20 mouse cellular contexts compared by ENCODE assay signal in genomic region chr5:140614837-140615236, GRCm38 (mm10). TPM values are rescaled to one million over a fixed set of nuclear protein-coding genes. Genes with fewer than 3 reads are reported as not detected.
DNase-seq lines count a peak whose midpoint lies in the region; ATAC-seq and TF ChIP-seq lines count a peak whose summit lies in the region.
"Had no signal": no experiment of that assay in that cellular context is flagged by ENCODE, and none has a peak within 500 bp of the region (broad histone marks: within the 10 kb centered on the region; RNA-seq: fewer than 3 reads in every experiment).

No protein-coding gene starts in this region.

- no peak for TF ChIP-seq CTCF in forebrain, postnatal 0 days (IDR thresholded peaks at IDR 0.05; ENCODE audit: low read depth)
- no peak for TF ChIP-seq CTCF in stomach, postnatal 0 days (IDR thresholded peaks at IDR 0.05; ENCODE audit: low read depth)
- TF ChIP-seq CTCF in gastrocnemius, adult 2 months (IDR thresholded peaks at IDR 0.05) = no peak

- DNase-seq in forebrain, embryonic 10.5 days (ENCODE audit: extremely low spot score, low spot score) = no peak
- DNase-seq in forebrain, postnatal 0 days = no peak
- peak; percentile 40 to 51 for DNase-seq in spleen, postnatal 36 days (ENCODE audit: low spot score in 2 of 2)
- no peak for DNase-seq in spleen, postnatal 14 days (ENCODE audit: low spot score in 2 of 2)
- DNase-seq in stomach, postnatal 0 days (ENCODE audit: low spot score) = no peak
- DNase-seq in gastrocnemius, adult 2 months = no peak
- DNase-seq: cerebellum, adult 2 months; kidney, adult 11 months; thymus, postnatal 14 days had no signal

- H3K4me2 ChIP-seq in forebrain, postnatal 0 days (ENCODE audit: low read depth) = no peak overlapping the region
- peak overlapping the region; percentile 57 for H3K4me2 ChIP-seq in liver, embryonic 16.5 days (ENCODE audit: low read depth, low read length)
- H3K4me2 ChIP-seq in stomach, postnatal 0 days (replicated peaks; ENCODE audit: low read depth) = no peak overlapping the region
- H3K4me2 ChIP-seq: limb, embryonic 12.5 days had no signal

- no peaks in the 10 kb centered on the region for H3K9me3 ChIP-seq in forebrain, embryonic 10.5 days
- H3K9me3 ChIP-seq in forebrain, postnatal 0 days (ENCODE audit: low read length) = no peaks in the 10 kb centered on the region
- no peaks in the 10 kb centered on the region for H3K9me3 ChIP-seq in liver, embryonic 16.5 days (replicated peaks; ENCODE audit: control insufficient read depth, low read length)
- H3K9me3 ChIP-seq in stomach, postnatal 0 days (ENCODE audit: control insufficient read depth, low read length) = no peaks in the 10 kb centered on the region
- H3K9me3 ChIP-seq: limb, embryonic 12.5 days had no signal

- H3K4me3 ChIP-seq in forebrain, embryonic 10.5 days = no peak overlapping the region
- H3K4me3 ChIP-seq in forebrain, postnatal 0 days (ENCODE audit: low read depth, low read length) = no peak overlapping the region
- no peak overlapping the region for H3K4me3 ChIP-seq in liver, embryonic 16.5 days (ENCODE audit: low read depth, low read length)
- no peak overlapping the region for H3K4me3 ChIP-seq in stomach, postnatal 0 days (ENCODE audit: low read depth, low read length)
- no peak overlapping the region for H3K4me3 ChIP-seq in gastrocnemius, adult 2 months
- H3K4me3 ChIP-seq: limb, embryonic 12.5 days had no signal

- TF ChIP-seq EP300 in stomach, postnatal 0 days (optimal IDR thresholded peaks at IDR 0.05) = no peak

- no peak overlapping the region for H3K9ac ChIP-seq in forebrain, postnatal 0 days
- H3K9ac ChIP-seq in liver, embryonic 16.5 days (ENCODE audit: low read depth, low read length) = peak overlapping the region; percentile 15
- H3K9ac ChIP-seq in stomach, postnatal 0 days (ENCODE audit: low read length) = no peak overlapping the region
- H3K9ac ChIP-seq: limb, embryonic 12.5 days had no signal

- H3K36me3 ChIP-seq in forebrain, embryonic 10.5 days (replicated peaks) = peaks cover 64% of the 10 kb centered on the region
- no peaks in the 10 kb centered on the region for H3K36me3 ChIP-seq in forebrain, postnatal 0 days (ENCODE audit: insufficient read depth)
- peaks cover 19% of the 10 kb centered on the region for H3K36me3 ChIP-seq in liver, embryonic 16.5 days (ENCODE audit: control insufficient read depth, insufficient read depth)
- H3K36me3 ChIP-seq in stomach, postnatal 0 days (ENCODE audit: control insufficient read depth, insufficient read depth, low read length) = 0 out of 2 replicates have a peak, but pooled peaks cover 3% of the 10 kb centered on the region

- H3K27ac ChIP-seq in forebrain, embryonic 10.5 days = peak overlapping the region; percentile 40; the same call in 1 of the 2 replicates
- no peak overlapping the region for H3K27ac ChIP-seq in forebrain, postnatal 0 days (ENCODE audit: low read depth, low read length)
- H3K27ac ChIP-seq in liver, embryonic 16.5 days (ENCODE audit: low read length) = peak overlapping the region; percentile 68
- no peak overlapping the region for H3K27ac ChIP-seq in stomach, postnatal 0 days (replicated peaks)
- H3K27ac ChIP-seq in gastrocnemius, adult 2 months = no peak overlapping the region
- H3K27ac ChIP-seq: limb, embryonic 12.5 days had no signal

- no peak for ATAC-seq in forebrain, postnatal 0 days
- peak; percentile 78 for ATAC-seq in liver, embryonic 16.5 days (ENCODE audit: low read depth)
- ATAC-seq in inflammation-experienced regulatory T-cells, adult 6 months = no peak
- ATAC-seq in stomach, postnatal 0 days (ENCODE audit: low FRiP score, low TSS enrichment) = no peak
- ATAC-seq: lung, postnatal 0 days; Patski had no signal

- intact Hi-C loops in gastrocnemius, adult 2 months (cut with DNase I) = no loop called here

- 87% methylated on average over 4 of the region's 4 CpGs for WGBS in forebrain, embryonic 10.5 days
- WGBS in forebrain, postnatal 0 days = 72% methylated on average over 4 of the region's 4 CpGs
- 22% methylated on average over 4 of the region's 4 CpGs for WGBS in liver, embryonic 16.5 days (ENCODE audit: insufficient replicate concordance)
- 75% methylated on average over 4 of the region's 4 CpGs for WGBS in stomach, postnatal 0 days

- H3K4me1 ChIP-seq in forebrain, embryonic 10.5 days = peaks cover 69% of the 10 kb centered on the region
- H3K4me1 ChIP-seq in forebrain, postnatal 0 days (ENCODE audit: insufficient read depth) = peaks cover 10% of the 10 kb centered on the region; the same call in 1 of the 2 replicates
- H3K4me1 ChIP-seq in liver, embryonic 16.5 days (ENCODE audit: control insufficient read depth, low read depth, low read length) = peaks cover 68% of the 10 kb centered on the region
- H3K4me1 ChIP-seq in stomach, postnatal 0 days (replicated peaks; ENCODE audit: control insufficient read depth, insufficient read depth) = peaks cover 11% of the 10 kb centered on the region; the same call in 1 of the 2 replicates

- H3K27me3 ChIP-seq in forebrain, embryonic 10.5 days (ENCODE audit: poor library complexity, severe bottlenecking) = peaks cover 28% of the 10 kb centered on the region
- H3K27me3 ChIP-seq in forebrain, postnatal 0 days (ENCODE audit: insufficient read depth, low read length) = 0 out of 2 replicates have a peak, but pooled peaks cover 2% of the 10 kb centered on the region
- H3K27me3 ChIP-seq in liver, embryonic 16.5 days (ENCODE audit: control insufficient read depth, insufficient read depth, low read depth, low read length) = peaks cover 4% of the 10 kb centered on the region; the same call in 1 of the 2 replicates
- H3K27me3 ChIP-seq in stomach, postnatal 0 days (ENCODE audit: control insufficient read depth, insufficient read depth, low read length) = no peaks in the 10 kb centered on the region
- H3K27me3 ChIP-seq: Patski had no signal

RNA-seq across cellular contexts. Expression of gene Lfng, which starts 7.7 kb away (rescaled TPM):
- 33.1 and 33.3 TPM in 2 replicates for polyA plus RNA-seq in forebrain, embryonic 10.5 days (2016; fragmentation: Nextera tagmentation; extraction: Ambion mirVana)
- 39.4 and 53.7 TPM in 2 replicates for total RNA-seq in forebrain, postnatal 0 days (2014; rRNA removed)
- polyA plus RNA-seq in forebrain, postnatal 0 days (2015; fragmentation: Nextera tagmentation; extraction: Ambion mirVana) = 19.2 and 23.0 TPM in 2 replicates
- 8.3 and 9.7 TPM in 2 replicates for polyA plus RNA-seq in liver, embryonic 16.5 days (2015; fragmentation: Nextera tagmentation; extraction: Ambion mirVana)
- polyA plus RNA-seq in inflammation-experienced regulatory T-cells, adult 6 months (2017; shearing (Covaris generic)) = 10 to 100 TPM; 16.8 to 44.8 (median 23.1) TPM
- 11.1 and 11.4 TPM in 2 replicates for polyA plus RNA-seq in stomach, postnatal 0 days (2015; fragmentation: Nextera tagmentation; extraction: Ambion mirVana)
- total RNA-seq in gastrocnemius, adult 2 months (2021) = 1 to 10 TPM; 3.2 to 6.1 TPM
- total RNA-seq: CH12.LX had no signal

RNA-seq across cellular contexts. Expression of gene Ttyh3, which starts 34.0 kb away (rescaled TPM):
- 31.6 and 35.7 TPM in 2 replicates for polyA plus RNA-seq in forebrain, embryonic 10.5 days (2016; fragmentation: Nextera tagmentation; extraction: Ambion mirVana)
- 114 and 163 TPM in 2 replicates for total RNA-seq in forebrain, postnatal 0 days (2014; rRNA removed)
- 65.0 and 67.9 TPM in 2 replicates for polyA plus RNA-seq in forebrain, postnatal 0 days (2015; fragmentation: Nextera tagmentation; extraction: Ambion mirVana)
- 4.5 and 5.6 TPM in 2 replicates for polyA plus RNA-seq in liver, embryonic 16.5 days (2015; fragmentation: Nextera tagmentation; extraction: Ambion mirVana)
- polyA plus RNA-seq in inflammation-experienced regulatory T-cells, adult 6 months (2017; shearing (Covaris generic)) = 1 to 10 TPM; 2.8 to 4.2 (median 3.7) TPM
- 8.5 and 9.6 TPM in 2 replicates for polyA plus RNA-seq in stomach, postnatal 0 days (2015; fragmentation: Nextera tagmentation; extraction: Ambion mirVana)
- 1 to 10 TPM; 4.0 to 4.4 TPM for total RNA-seq in gastrocnemius, adult 2 months (2021)

RNA-seq across cellular contexts. Expression of gene Grifin, which starts 50.0 kb away (rescaled TPM):
- not detected in 2 replicates for polyA plus RNA-seq in forebrain, embryonic 10.5 days (2016; fragmentation: Nextera tagmentation; extraction: Ambion mirVana)
- not detected in 2 replicates for total RNA-seq in forebrain, postnatal 0 days (2014; rRNA removed)
- 0.36 TPM in 1 of 2 replicates, not detected in the other for polyA plus RNA-seq in forebrain, postnatal 0 days (2015; fragmentation: Nextera tagmentation; extraction: Ambion mirVana)
- polyA plus RNA-seq in liver, embryonic 16.5 days (2015; fragmentation: Nextera tagmentation; extraction: Ambion mirVana) = 0.59 and 1.2 TPM in 2 replicates
- polyA plus RNA-seq in inflammation-experienced regulatory T-cells, adult 6 months (2017; shearing (Covaris generic)) = 1 to 10 TPM; 1.2 to 5.5 (median 1.9) TPM
- 0.17 TPM in 2 replicates for polyA plus RNA-seq in stomach, postnatal 0 days (2015; fragmentation: Nextera tagmentation; extraction: Ambion mirVana)
- total RNA-seq in gastrocnemius, adult 2 months (2021) = not detected
- total RNA-seq: CH12.LX; gastrocnemius, adult 8-10 months; heart, postnatal 25 days; left cerebral cortex, adult 18-20 months; monocyte, adult 5-6 weeks had no signal
- polyA plus RNA-seq: large intestine, adult 2 months; lung, postnatal 0 days had no signal

Comparison
In these comparisons a context has a peak if more than half of its experiments do, and no peak if none do; other contexts are left out.
1. DNase-seq: peak in spleen, postnatal 36 days (2 of 2); none in forebrain, embryonic 10.5 days (single experiment), forebrain, postnatal 0 days (single experiment), spleen, postnatal 14 days (0 of 2), stomach, postnatal 0 days (single experiment) and gastrocnemius, adult 2 months (single experiment).
2. H3K27ac ChIP-seq: peak in forebrain, embryonic 10.5 days (single experiment) and liver, embryonic 16.5 days (single experiment); none in forebrain, postnatal 0 days (single experiment), stomach, postnatal 0 days (single experiment) and gastrocnemius, adult 2 months (single experiment).